ENCODE assay signal across 25 mouse cellular contexts in the genomic region with DNA sequence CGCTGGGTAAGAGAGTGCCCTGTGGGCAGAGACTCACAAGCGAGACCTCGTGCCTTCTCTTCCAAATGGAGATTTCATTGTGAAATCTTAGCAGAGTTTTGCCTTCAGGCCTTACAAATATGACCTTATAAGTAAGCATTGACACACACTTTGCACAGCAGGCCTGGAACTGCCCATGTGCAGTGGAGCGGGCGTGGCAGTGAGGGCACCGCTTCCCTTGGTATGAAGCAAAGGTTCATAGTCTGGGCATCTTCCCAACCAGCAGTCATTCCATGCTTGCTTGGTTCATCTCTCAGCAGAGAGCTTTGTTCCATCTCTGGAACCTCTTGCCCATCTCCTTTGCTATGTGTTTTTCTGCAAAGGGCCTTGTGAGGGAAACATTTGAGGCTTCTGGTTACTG. TPM values are rescaled to one million over a fixed set of nuclear protein-coding genes. Genes with fewer than 3 reads are reported as not detected.
A peak's percentile ranks its signal among the peaks of the same experiment; 100 is the strongest.
DNase-seq lines count a peak whose midpoint lies in the region; TF ChIP-seq lines count a peak whose summit lies in the region.
"Had no signal": no experiment of that assay in that cellular context is flagged by ENCODE, and none has a peak within 500 bp of the region (broad histone marks: within the 10 kb centered on the region; RNA-seq: fewer than 3 reads in every experiment).

No protein-coding gene starts in this region.

- H3K4me1 ChIP-seq in cerebellum, adult 2 months (ENCODE audit: control insufficient read depth, insufficient read depth, low read length): peaks cover 6% of the 10 kb centered on the region

- H3K27me3 ChIP-seq in cerebellum, adult 2 months (ENCODE audit: control insufficient read depth, insufficient read depth, low read length): no peaks in the 10 kb centered on the region
- H3K27me3 ChIP-seq: hindbrain, embryonic 12.5 days; limb, embryonic 13.5 days; liver, embryonic 15.5 days; midbrain, embryonic 15.5 days had no signal

- no peak overlapping the region for H3K4me3 ChIP-seq in cerebellum, adult 2 months (replicated peaks; ENCODE audit: insufficient read depth, low read depth, low read length)
- H3K4me3 ChIP-seq: hindbrain, embryonic 12.5 days; limb, embryonic 13.5 days; liver, embryonic 15.5 days; megakaryocyte, embryonic 14.5 days had no signal

- TF ChIP-seq CTCF in cerebellum, adult 2 months (IDR thresholded peaks at IDR 0.05; ENCODE audit: borderline replicate concordance, insufficient read depth, low read depth, low read length): no peak

- no peak for TF ChIP-seq POLR2A in cerebellum, adult 2 months (IDR thresholded peaks at IDR 0.05; ENCODE audit: borderline replicate concordance, insufficient read depth, low read length)

- 80% methylated on average over 6 of the region's 6 CpGs for WGBS in cerebellum, adult 2 months

- H3K27ac ChIP-seq in cerebellum, adult 2 months (ENCODE audit: insufficient read depth, low read length): no peak overlapping the region
- H3K27ac ChIP-seq: forebrain, embryonic 10.5 days; hindbrain, embryonic 12.5 days; limb, embryonic 13.5 days; liver, embryonic 15.5 days; midbrain, embryonic 15.5 days had no signal

- peak; percentile 13 for DNase-seq in heart, postnatal 4 days
- DNase-seq in heart, adult 18-20 months: no peak
- DNase-seq in 3T3-L1 (ENCODE audit: low read depth, low spot score): peak; percentile 8
- DNase-seq in Muller cell, postnatal 12 days (ENCODE audit: inconsistent ontology term): peak; percentile 23
- DNase-seq in kidney, adult 9 months: peak; percentile 86
- DNase-seq in cerebellum, adult 2 months: no peak
- no peak for DNase-seq in lung, postnatal 25 days (ENCODE audit: low spot score)
- DNase-seq: cerebellum, adult 18-20 months; gastrocnemius, postnatal 14 days; thymus, postnatal 14 days had no signal

RNA-seq across cellular contexts. Expression of gene Zfp354a, which starts 1.9 kb away (rescaled TPM):
- 1 to 10 TPM; 2.1 to 2.2 TPM for total RNA-seq in heart, postnatal 4 days (2021)
- total RNA-seq in heart, adult 18-20 months (2021): 1 to 10 TPM; 2.1 to 2.3 TPM
- polyA plus RNA-seq in cerebellum, adult 2 months (2012; rRNA removed): 10.6 and 11.1 TPM in 2 replicates
- polyA plus RNA-seq: inflammation-experienced regulatory T-cells, adult 6 months had no signal

RNA-seq across cellular contexts. Expression of gene Olfr1375, which starts 13.1 kb away (rescaled TPM):
- total RNA-seq in heart, postnatal 4 days (2021): not detected
- total RNA-seq in heart, adult 18-20 months (2021): not detected
- polyA plus RNA-seq in cerebellum, adult 2 months (2012; rRNA removed): not detected in 2 replicates
- total RNA-seq: gastrocnemius, postnatal 14 days; heart, adult 8-10 months; layer of hippocampus, postnatal 14 days; left cerebral cortex, postnatal 10 days had no signal
- polyA plus RNA-seq: forebrain, embryonic 10.5 days; heart, embryonic 16.5 days; hindbrain, embryonic 12.5 days; inflammation-experienced regulatory T-cells, adult 6 months; limb, embryonic 13.5 days; liver, embryonic 15.5 days; lung, embryonic 16.5 days; midbrain, embryonic 15.5 days; myocyte; neural tube, embryonic 14.5 days; testis, adult 2 months had no signal

RNA-seq across cellular contexts. Expression of gene Olfr54, which starts 46.9 kb away (rescaled TPM):
- not detected for total RNA-seq in heart, postnatal 4 days (2021)
- not detected for total RNA-seq in heart, adult 18-20 months (2021)
- not detected in 2 replicates for polyA plus RNA-seq in cerebellum, adult 2 months (2012; rRNA removed)
- total RNA-seq: gastrocnemius, postnatal 14 days; heart, adult 8-10 months; layer of hippocampus, postnatal 14 days; left cerebral cortex, postnatal 10 days had no signal
- polyA plus RNA-seq: heart, embryonic 16.5 days; hindbrain, embryonic 12.5 days; inflammation-experienced regulatory T-cells, adult 6 months; limb, embryonic 13.5 days; liver, embryonic 15.5 days; lung, embryonic 16.5 days; midbrain, embryonic 15.5 days; myocyte; neural tube, embryonic 14.5 days; testis, adult 2 months had no signal

RNA-seq across cellular contexts. Expression of gene Olfr51, which starts 57.6 kb away (rescaled TPM):
- total RNA-seq in heart, postnatal 4 days (2021): not detected
- not detected for total RNA-seq in heart, adult 18-20 months (2021)
- polyA plus RNA-seq in cerebellum, adult 2 months (2012; rRNA removed): not detected in 2 replicates
- total RNA-seq: gastrocnemius, postnatal 14 days; heart, adult 8-10 months; layer of hippocampus, postnatal 14 days; left cerebral cortex, postnatal 10 days had no signal
- polyA plus RNA-seq: forebrain, embryonic 10.5 days; heart, embryonic 16.5 days; hindbrain, embryonic 12.5 days; inflammation-experienced regulatory T-cells, adult 6 months; limb, embryonic 13.5 days; liver, embryonic 15.5 days; lung, embryonic 16.5 days; midbrain, embryonic 15.5 days; myocyte; neural tube, embryonic 14.5 days; testis, adult 2 months had no signal

Comparison
In these comparisons a context has a peak if more than half of its experiments do, and no peak if none do; other contexts are left out.
1. DNase-seq: peak in heart, postnatal 4 days (single experiment), 3T3-L1 (single experiment), Muller cell, postnatal 12 days (single experiment) and kidney, adult 9 months (single experiment); none in heart, adult 18-20 months (0 of 2), cerebellum, adult 2 months (0 of 2) and lung, postnatal 25 days (single experiment).